Mouse (Mus musculus) spleen, adult 2 months (tissue): ENCODE data around the gene Lgals4.

Experiments
- CTCF ChIP-seq: fragments of 200-500 bp; IDR thresholded peaks from 2 replicates; pipeline ENCODE4 v1.5.1; 2011; ENCODE audit warnings: mild to moderate bottlenecking, inconsistent platforms; ENCODE audit not compliant: insufficient read depth, insufficient read length, insufficient replicate concordance; ENCODE audit errors: extremely low read depth
- POLR2A ChIP-seq: fragments of 200-500 bp; IDR thresholded peaks from 2 replicates; pipeline ENCODE4 v1.6.1; 2011; ENCODE audit warnings: low read depth, low read length, inconsistent platforms

GRCm38 (mm10) chr7:28866769-28867507, 33.3 kb downstream of the Lgals4 start:
- no peak for TF ChIP-seq POLR2A
- no peak for TF ChIP-seq CTCF
